Mouse (Mus musculus) MEL (cell line): ENCODE results near the gene Ap4b1.

Experiments
- EP300 ChIP-seq, 2 experiments: IDR thresholded peaks; 2 replicates each; pipeline ENCODE4 v1.6.1; 2011; ENCODE audit warnings: improper control_type of control experiment in 2 of 2, low read length in 2 of 2, low read depth in 1 of 2, mild to moderate bottlenecking in 1 of 2
- POLR2A ChIP-seq, 2 experiments: IDR thresholded peaks; 2 replicates each; pipeline ENCODE4 v1.6.1; 2011 to 2012; ENCODE audit warnings: low read length in 2 of 2, mild to moderate bottlenecking in 2 of 2, control low read depth in 1 of 2, improper control_type of control experiment in 1 of 2, low read depth in 1 of 2, moderate library complexity in 1 of 2; ENCODE audit not compliant: control insufficient read depth in 1 of 2, insufficient read depth in 1 of 2, poor library complexity in 1 of 2
- ZMIZ1 ChIP-seq: IDR thresholded peaks from 2 replicates; pipeline ENCODE4 v1.6.1; 2012; ENCODE audit warnings: low read depth, mild to moderate bottlenecking, inconsistent platforms, low read length, improper control_type of control experiment, moderate library complexity

DNA sequence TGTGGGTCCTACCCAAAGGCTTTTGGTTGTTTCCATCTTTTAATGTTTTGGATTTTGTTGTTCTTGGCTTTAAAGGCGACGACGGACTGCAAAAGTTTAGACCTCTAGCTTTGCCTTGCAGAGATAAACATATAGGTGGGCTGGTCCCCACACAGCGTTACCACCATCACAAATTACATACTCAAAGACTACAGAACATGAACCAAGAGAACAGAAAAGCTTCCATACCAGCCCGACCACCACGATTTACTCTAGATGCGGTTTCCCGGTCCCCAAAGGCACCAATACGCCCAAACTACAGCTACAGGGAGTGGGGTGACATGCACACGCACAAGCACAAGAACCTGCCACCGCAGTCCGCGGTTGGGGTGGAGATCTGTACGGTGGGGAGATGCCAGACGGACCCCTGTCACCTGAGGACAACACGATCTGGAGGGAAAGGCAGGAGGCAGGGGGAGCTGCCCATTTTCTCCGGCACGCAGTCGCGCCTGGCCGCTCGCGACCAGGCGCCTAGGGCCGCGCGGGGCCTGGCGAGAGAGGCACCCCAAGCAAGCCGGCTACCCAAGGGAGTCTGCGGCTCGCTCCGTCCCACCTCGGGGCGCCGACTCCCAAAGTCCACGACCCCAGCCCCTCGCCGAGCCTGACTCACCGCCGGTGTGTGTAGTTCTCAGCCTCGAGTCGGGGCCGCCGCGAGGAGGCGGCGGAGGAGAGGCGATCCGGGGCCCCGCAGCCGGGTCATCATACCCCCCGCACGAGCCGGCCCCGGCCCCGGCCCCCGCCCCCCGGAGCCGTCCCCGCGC lies 18.8 kb upstream of the Ap4b1 start:
- TF ChIP-seq ZMIZ1: no peak
- no peak for TF ChIP-seq POLR2A (IDR thresholded peaks at IDR 0.05; ENCODE audit: control insufficient read depth in 1 of 2, insufficient read depth in 1 of 2, low read depth in 1 of 2, low read length in 2 of 2, poor library complexity in 1 of 2)
- no peak for TF ChIP-seq EP300 (IDR thresholded peaks at IDR 0.05; ENCODE audit: low read depth in 1 of 2, low read length in 2 of 2)
